Mouse (Mus musculus): ENCODE results near the gene Lrrc8e. TPM values are rescaled to one million over a fixed set of nuclear protein-coding genes. Genes with fewer than 3 reads are reported as not detected.
A peak's percentile ranks its signal among the peaks of the same experiment; 100 is the strongest.

The Lrrc8e gene
- polyA plus RNA-seq, 1 experiment from 2014 or later, result not detected

GRCm38 (mm10) chr8:4213210-4214005, 13.2 kb upstream of the Lrrc8e start:
- peaks cover 52% of the 10 kb centered on the region for H3K27me3 ChIP-seq (ENCODE audit: control insufficient read depth, insufficient read depth, low read length)
- no peak; the same call in 1 of the 2 replicates for ATAC-seq (ENCODE audit: insufficient number of reproducible peaks, insufficient read depth, low FRiP score, low read depth)
- H3K4me2 ChIP-seq (ENCODE audit: low read length), result peak overlapping the region; percentile 75
- H3K36me3 ChIP-seq (ENCODE audit: control insufficient read depth, insufficient read depth, low read length), result no peaks in the 10 kb centered on the region
- H3K4me1 ChIP-seq (ENCODE audit: control insufficient read depth in 2 of 2, insufficient read depth in 2 of 2, low read length in 2 of 2), result peaks cover 13 to 21% of the 10 kb centered on the region in 2 experiments
- no peaks in the 10 kb centered on the region for H3K9me3 ChIP-seq (ENCODE audit: control insufficient read depth, low read length)
- peak overlapping the region; percentile 35 to 45 for H3K4me3 ChIP-seq (ENCODE audit: control insufficient read depth in 1 of 2, insufficient read depth in 1 of 2, low read depth in 1 of 2, low read length in 2 of 2)
- H3K27ac ChIP-seq (replicated peaks in 1 of 2; ENCODE audit: control insufficient read depth in 1 of 2, insufficient read depth in 1 of 2, low read depth in 2 of 2, low read length in 2 of 2), result no peak overlapping the region
- 2% methylated on average over 18 of the region's 18 CpGs for WGBS
- peak overlapping the region; percentile 41 for H3K9ac ChIP-seq (ENCODE audit: low read length)

- H3K27ac ChIP-seq (replicated peaks in 1 of 2; ENCODE audit: control insufficient read depth in 1 of 2, insufficient read depth in 1 of 2, low read depth in 2 of 2, low read length in 2 of 2), result no peak overlapping the region
- peak; percentile 45; the same call in 1 of the 2 replicates for ATAC-seq (ENCODE audit: insufficient number of reproducible peaks, insufficient read depth, low FRiP score, low read depth)
- H3K36me3 ChIP-seq (ENCODE audit: control insufficient read depth, insufficient read depth, low read length), result no peaks in the 10 kb centered on the region
- H3K9me3 ChIP-seq (ENCODE audit: control insufficient read depth, low read length), result no peaks in the 10 kb centered on the region
- H3K4me2 ChIP-seq (ENCODE audit: low read length), result peak overlapping the region; percentile 75
- peak overlapping the region; percentile 35 to 45 for H3K4me3 ChIP-seq (ENCODE audit: control insufficient read depth in 1 of 2, insufficient read depth in 1 of 2, low read depth in 1 of 2, low read length in 2 of 2)
- WGBS, result 4% methylated on average over 33 of the region's 33 CpGs
- peaks cover 53% of the 10 kb centered on the region for H3K27me3 ChIP-seq (ENCODE audit: control insufficient read depth, insufficient read depth, low read length)
- peaks cover 13 to 21% of the 10 kb centered on the region in 2 experiments for H3K4me1 ChIP-seq (ENCODE audit: control insufficient read depth in 2 of 2, insufficient read depth in 2 of 2, low read length in 2 of 2)
- H3K9ac ChIP-seq (ENCODE audit: low read length), result peak overlapping the region; percentile 30; the same call in 1 of the 2 replicates
These were observed 12.3 kb upstream of the Lrrc8e start for GRCm38 (mm10) chr8:4214006-4214980.

- H3K27me3 ChIP-seq (ENCODE audit: control insufficient read depth, insufficient read depth, low read length), result peaks cover 56% of the 10 kb centered on the region
- no peak overlapping the region for H3K27ac ChIP-seq (replicated peaks in 1 of 2; ENCODE audit: control insufficient read depth in 1 of 2, insufficient read depth in 1 of 2, low read depth in 2 of 2, low read length in 2 of 2)
- H3K4me1 ChIP-seq (ENCODE audit: control insufficient read depth in 2 of 2, insufficient read depth in 2 of 2, low read length in 2 of 2), result peaks cover 13 to 21% of the 10 kb centered on the region in 2 experiments
- no peaks in the 10 kb centered on the region for H3K9me3 ChIP-seq (ENCODE audit: control insufficient read depth, low read length)
- peak overlapping the region; percentile 93 for H3K4me2 ChIP-seq (ENCODE audit: low read length)
- no peaks in the 10 kb centered on the region for H3K36me3 ChIP-seq (ENCODE audit: control insufficient read depth, insufficient read depth, low read length)
- H3K9ac ChIP-seq (ENCODE audit: low read length), result peak overlapping the region; percentile 62
- H3K4me3 ChIP-seq (ENCODE audit: control insufficient read depth in 1 of 2, insufficient read depth in 1 of 2, low read depth in 1 of 2, low read length in 2 of 2), result peak overlapping the region; percentile 1 to 52; a peak in 2 of 4 replicates
- no peak for ATAC-seq (ENCODE audit: insufficient number of reproducible peaks, insufficient read depth, low FRiP score, low read depth)
- 10% methylated on average over 18 of the region's 18 CpGs for WGBS
These were observed 10.3 kb upstream of the Lrrc8e start for GRCm38 (mm10) chr8:4216296-4216695.

- Histone ChIP-seq H3K27ac (replicated peaks in 1 of 2; ENCODE audit: control insufficient read depth in 1 of 2, insufficient read depth in 1 of 2, low read depth in 2 of 2, low read length in 2 of 2) (no peak within 1 kb of the TSS), H3K4me1 (ENCODE audit: control insufficient read depth in 2 of 2, insufficient read depth in 2 of 2, low read length in 2 of 2) (peaks cover 13 to 21% of the 10 kb centered on the region in 2 experiments), H3K36me3 (ENCODE audit: control insufficient read depth, insufficient read depth, low read length) (no peaks in the 10 kb centered on the region), H3K27me3 (ENCODE audit: control insufficient read depth, insufficient read depth, low read length) (peaks cover 56% of the 10 kb centered on the region), H3K9me3 (ENCODE audit: control insufficient read depth, low read length) (no peaks in the 10 kb centered on the region), H3K9ac (ENCODE audit: low read length) (peak within 1 kb of the TSS; percentile 62), H3K4me2 (ENCODE audit: low read length) (peak within 1 kb of the TSS; percentile 93), H3K4me3 (ENCODE audit: control insufficient read depth in 1 of 2, insufficient read depth in 1 of 2, low read depth in 1 of 2, low read length in 2 of 2) (peak within 1 kb of the TSS; percentile 52 to 59)
- 2% methylated on average over 44 of the region's 44 CpGs for WGBS
- ATAC-seq (ENCODE audit: insufficient number of reproducible peaks, insufficient read depth, low FRiP score, low read depth), result 0 out of 2 replicates have a peak, but pooled peaks have one; percentile 14
These were observed 9.6 kb upstream of the Lrrc8e start, which contains the start of gene Prr36 for GRCm38 (mm10) chr8:4216791-4217621. TSS of gene Prr36 (minus strand) at chr8:4217459.

- Histone ChIP-seq H3K4me2 (ENCODE audit: low read length) (no peak overlapping the region), H3K27ac (replicated peaks in 1 of 2; ENCODE audit: control insufficient read depth in 1 of 2, insufficient read depth in 1 of 2, low read depth in 2 of 2, low read length in 2 of 2) (no peak overlapping the region), H3K9me3 (ENCODE audit: control insufficient read depth, low read length) (no peaks in the 10 kb centered on the region), H3K4me1 (ENCODE audit: control insufficient read depth in 2 of 2, insufficient read depth in 2 of 2, low read length in 2 of 2) (peaks cover 0 to 3% of the 10 kb centered on the region in 2 experiments; a peak in 2 of 4 replicates), H3K9ac (ENCODE audit: low read length) (no peak overlapping the region), H3K36me3 (ENCODE audit: control insufficient read depth, insufficient read depth, low read length) (no peaks in the 10 kb centered on the region), H3K4me3 (ENCODE audit: control insufficient read depth in 1 of 2, insufficient read depth in 1 of 2, low read depth in 1 of 2, low read length in 2 of 2) (no peak overlapping the region), H3K27me3 (ENCODE audit: control insufficient read depth, insufficient read depth, low read length) (peaks cover 45% of the 10 kb centered on the region)
- 84% methylated on average over 3 of the region's 3 CpGs for WGBS
- no peak for ATAC-seq (ENCODE audit: insufficient number of reproducible peaks, insufficient read depth, low FRiP score, low read depth)
These were observed 7.0 kb upstream of the Lrrc8e start for GRCm38 (mm10) chr8:4219617-4220016.

- peaks cover 37% of the 10 kb centered on the region for H3K27me3 ChIP-seq (ENCODE audit: control insufficient read depth, insufficient read depth, low read length)
These were observed 4.6 kb upstream of the Lrrc8e start for GRCm38 (mm10) chr8:4222059-4222458.

More at GRCm38 (mm10) chr8:4222059-4222458, 4.6 kb upstream of the Lrrc8e start:
- Histone ChIP-seq H3K9me3 (ENCODE audit: control insufficient read depth, low read length) (no peaks in the 10 kb centered on the region), H3K9ac (ENCODE audit: low read length) (no peak overlapping the region), H3K4me1 (ENCODE audit: control insufficient read depth in 2 of 2, insufficient read depth in 2 of 2, low read length in 2 of 2) (peaks cover 3 to 6% of the 10 kb centered on the region in 2 experiments; a peak in 3 of 4 replicates), H3K27ac (replicated peaks in 1 of 2; ENCODE audit: control insufficient read depth in 1 of 2, insufficient read depth in 1 of 2, low read depth in 2 of 2, low read length in 2 of 2) (no peak overlapping the region), H3K36me3 (ENCODE audit: control insufficient read depth, insufficient read depth, low read length) (no peaks in the 10 kb centered on the region), H3K4me2 (ENCODE audit: low read length) (no peak overlapping the region), H3K4me3 (ENCODE audit: control insufficient read depth in 1 of 2, insufficient read depth in 1 of 2, low read depth in 1 of 2, low read length in 2 of 2) (no peak overlapping the region)
- ATAC-seq (ENCODE audit: insufficient number of reproducible peaks, insufficient read depth, low FRiP score, low read depth), result no peak
